Mouse (Mus musculus) E14TG2a.4 (cell line): ENCODE data around the gene Ick.
A peak's percentile ranks its signal among the peaks of the same experiment; 100 is the strongest.

Source experiments
- H3K27me3 ChIP-seq: 2 replicates; pipeline ENCODE4 v1.6.1; 2014; ENCODE audit warnings: low read length, control low read depth; ENCODE audit not compliant: insufficient read depth
- H3K36me3 ChIP-seq: 2 replicates; pipeline ENCODE4 v1.6.1; 2014; ENCODE audit warnings: low read length, control low read depth; ENCODE audit not compliant: insufficient read depth
- H3K4me1 ChIP-seq: replicated peaks from 2 replicates; pipeline ENCODE4 v1.6.1; 2014; ENCODE audit warnings: low read depth, low read length, control low read depth
- H3K4me3 ChIP-seq: replicated peaks from 2 replicates; pipeline ENCODE4 v1.5.1; 2014; ENCODE audit warnings: mild to moderate bottlenecking, low read length
- H3K9me3 ChIP-seq: 2 replicates; pipeline ENCODE4 v1.6.1; 2014; ENCODE audit warnings: low read length, control low read depth
- CTCF ChIP-seq: conservative IDR thresholded peaks from 2 replicates; pipeline ENCODE4 v1.5.1; 2014; ENCODE audit warnings: low read length
- NANOG ChIP-seq: IDR thresholded peaks from 2 replicates; pipeline ENCODE4 v1.6.1; 2014; ENCODE audit warnings: borderline replicate concordance, low read length, mixed read lengths
- POU5F1 ChIP-seq: IDR thresholded peaks from 2 replicates; pipeline ENCODE4 v1.6.1; 2014; ENCODE audit warnings: low read length, borderline replicate concordance

The Ick gene

DNA sequence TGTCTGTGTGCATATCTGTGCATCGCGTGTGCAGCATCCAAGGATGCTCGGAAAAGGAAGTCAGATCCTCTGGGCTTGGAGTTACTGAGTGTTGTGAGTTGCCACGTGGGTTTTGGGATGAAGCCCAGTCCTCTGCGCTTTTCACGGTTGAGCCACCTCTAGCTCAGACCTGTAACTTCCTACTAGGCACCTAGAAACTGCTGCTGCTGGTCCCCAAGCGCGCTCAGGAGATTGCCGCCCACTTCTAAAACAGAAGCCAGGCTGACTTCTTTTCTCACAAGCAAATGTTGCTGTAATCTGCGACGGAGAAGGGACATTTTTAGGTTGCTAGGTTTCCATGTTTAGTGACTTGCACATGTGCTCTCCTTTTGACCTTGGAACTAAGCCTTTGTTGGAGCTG is 86.0 kb downstream of the Ick start:
- H3K4me3 ChIP-seq: peak overlapping the region; percentile 74
- no peak for TF ChIP-seq CTCF
- TF ChIP-seq NANOG: no peak
- no peak for TF ChIP-seq POU5F1
- H3K36me3 ChIP-seq: peaks cover 59% of the 10 kb centered on the region
- peaks cover 68% of the 10 kb centered on the region for H3K4me1 ChIP-seq
- no peaks in the 10 kb centered on the region for H3K9me3 ChIP-seq
- no peaks in the 10 kb centered on the region for H3K27me3 ChIP-seq

- Histone ChIP-seq H3K9me3 (no peaks in the 10 kb centered on the region), H3K4me3 (peak overlapping the region; percentile 57), H3K4me1 (peaks cover 85% of the 10 kb centered on the region), H3K27me3 (no peaks in the 10 kb centered on the region), H3K36me3 (peaks cover 83% of the 10 kb centered on the region)
- no peak for TF ChIP-seq POU5F1
- TF ChIP-seq NANOG: no peak
- TF ChIP-seq CTCF: no peak
Observed at GRCm38 (mm10) chr9:78197801-78198200, 88.8 kb downstream of the Ick start.

DNA sequence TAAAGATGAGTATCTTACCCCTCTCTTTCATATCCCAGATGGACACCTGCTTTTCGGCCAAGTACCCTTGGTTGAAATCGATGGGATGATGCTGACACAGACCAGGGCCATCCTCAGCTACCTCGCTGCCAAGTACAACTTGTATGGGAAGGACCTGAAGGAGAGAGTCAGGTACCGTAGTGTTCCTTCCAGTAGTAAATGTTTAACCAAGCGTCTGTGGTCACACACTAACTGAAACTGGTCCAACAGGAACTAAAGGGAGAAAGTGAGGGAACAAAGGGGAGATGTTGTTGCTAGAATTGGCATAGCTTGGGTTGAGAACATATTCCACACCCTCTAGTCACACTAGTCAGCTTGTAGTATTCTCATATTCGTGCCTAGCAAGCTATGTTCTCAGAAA is 95.2 kb downstream of the Ick start:
- H3K4me3 ChIP-seq: no peak overlapping the region
- TF ChIP-seq CTCF (no peak), POU5F1 (no peak), NANOG (no peak)
- no peaks in the 10 kb centered on the region for H3K27me3 ChIP-seq
- H3K4me1 ChIP-seq: peaks cover 28% of the 10 kb centered on the region
- no peaks in the 10 kb centered on the region for H3K9me3 ChIP-seq
- H3K36me3 ChIP-seq: peaks cover 98% of the 10 kb centered on the region

DNA sequence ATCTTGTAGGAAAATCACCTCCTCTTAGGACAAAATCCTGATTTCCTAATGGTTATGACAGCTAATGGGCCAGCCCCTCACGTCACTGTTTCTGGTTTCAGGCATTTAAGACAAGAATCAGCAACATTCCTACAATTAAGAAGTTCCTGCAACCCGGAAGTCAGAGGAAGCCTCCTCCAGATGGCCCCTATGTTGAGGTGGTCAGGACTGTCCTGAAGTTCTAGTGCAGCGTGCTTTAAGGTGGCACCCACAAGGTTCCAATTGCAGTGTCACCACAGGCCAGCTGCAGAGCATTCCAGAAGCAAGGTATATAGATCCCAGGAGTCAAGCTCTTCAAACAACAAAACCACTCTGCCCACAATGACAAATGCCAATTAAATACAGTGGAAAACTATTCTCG is 100.0 kb downstream of the Ick start:
- TF ChIP-seq POU5F1 (no peak), CTCF (no peak), NANOG (no peak)
- Histone ChIP-seq H3K4me3 (no peak overlapping the region), H3K27me3 (no peaks in the 10 kb centered on the region), H3K4me1 (no peaks in the 10 kb centered on the region), H3K9me3 (no peaks in the 10 kb centered on the region), H3K36me3 (peaks cover 79% of the 10 kb centered on the region)

DNA sequence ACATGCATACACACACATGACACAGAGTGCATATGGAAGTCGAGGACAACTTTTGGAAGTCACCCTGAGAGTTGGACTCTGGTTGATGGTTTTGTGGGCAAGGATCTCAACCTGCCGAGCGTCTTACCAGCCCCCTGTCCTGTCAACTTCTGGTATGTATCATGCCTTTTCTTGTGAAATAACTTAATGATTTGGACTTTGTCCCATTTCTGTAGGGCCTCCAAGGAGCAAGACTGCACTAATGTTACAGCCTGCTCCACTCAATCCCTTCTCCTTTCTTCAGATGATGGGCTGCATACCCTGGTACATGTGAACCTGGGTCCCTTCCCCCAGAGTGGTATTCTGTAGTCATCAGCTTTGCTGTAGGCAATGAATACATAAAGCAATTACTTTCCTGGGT is 101.1 kb downstream of the Ick start:
- Histone ChIP-seq H3K36me3 (peaks cover 68% of the 10 kb centered on the region), H3K9me3 (peaks cover 3% of the 10 kb centered on the region; the same call in 1 of the 2 replicates)
- TF ChIP-seq CTCF (no peak), POU5F1 (no peak), NANOG (no peak)

DNA sequence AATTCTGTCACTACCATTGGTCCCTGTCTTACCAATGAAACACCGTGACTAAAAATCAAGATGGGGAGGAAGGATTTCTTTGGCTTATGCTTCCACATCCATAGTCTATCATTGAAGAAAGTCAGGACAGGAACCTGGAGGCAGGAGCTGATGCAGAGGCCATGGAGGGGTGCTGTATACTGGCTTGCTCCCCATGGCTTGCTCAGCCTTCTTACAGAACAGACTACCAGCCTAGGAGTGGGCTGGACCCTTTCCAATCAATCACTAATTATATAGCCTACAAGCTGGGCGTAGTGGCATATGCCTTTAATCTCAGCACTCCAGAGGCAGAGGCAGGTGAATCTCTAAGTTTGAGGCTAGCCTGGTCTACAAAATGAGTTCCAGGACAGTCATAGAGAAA is 101.8 kb downstream of the Ick start:
- Histone ChIP-seq H3K4me3 (no peak overlapping the region), H3K9me3 (peaks cover 3% of the 10 kb centered on the region; the same call in 1 of the 2 replicates), H3K36me3 (peaks cover 60% of the 10 kb centered on the region), H3K27me3 (no peaks in the 10 kb centered on the region), H3K4me1 (no peaks in the 10 kb centered on the region)
- TF ChIP-seq POU5F1 (no peak), NANOG (no peak), CTCF (no peak)

More for the DNA sequence above, 101.1 kb downstream of the Ick start:
- Histone ChIP-seq H3K4me1 (no peaks in the 10 kb centered on the region), H3K27me3 (no peaks in the 10 kb centered on the region), H3K4me3 (no peak overlapping the region)

- H3K4me1 ChIP-seq: no peaks in the 10 kb centered on the region
- H3K9me3 ChIP-seq: peaks cover 3% of the 10 kb centered on the region; the same call in 1 of the 2 replicates
- peaks cover 53% of the 10 kb centered on the region for H3K36me3 ChIP-seq
- no peaks in the 10 kb centered on the region for H3K27me3 ChIP-seq
- no peak for TF ChIP-seq POU5F1
- no peak for TF ChIP-seq NANOG
- TF ChIP-seq CTCF: no peak
- no peak overlapping the region for H3K4me3 ChIP-seq
Observed at GRCm38 (mm10) chr9:78211521-78211920, 102.5 kb downstream of the Ick start.

DNA sequence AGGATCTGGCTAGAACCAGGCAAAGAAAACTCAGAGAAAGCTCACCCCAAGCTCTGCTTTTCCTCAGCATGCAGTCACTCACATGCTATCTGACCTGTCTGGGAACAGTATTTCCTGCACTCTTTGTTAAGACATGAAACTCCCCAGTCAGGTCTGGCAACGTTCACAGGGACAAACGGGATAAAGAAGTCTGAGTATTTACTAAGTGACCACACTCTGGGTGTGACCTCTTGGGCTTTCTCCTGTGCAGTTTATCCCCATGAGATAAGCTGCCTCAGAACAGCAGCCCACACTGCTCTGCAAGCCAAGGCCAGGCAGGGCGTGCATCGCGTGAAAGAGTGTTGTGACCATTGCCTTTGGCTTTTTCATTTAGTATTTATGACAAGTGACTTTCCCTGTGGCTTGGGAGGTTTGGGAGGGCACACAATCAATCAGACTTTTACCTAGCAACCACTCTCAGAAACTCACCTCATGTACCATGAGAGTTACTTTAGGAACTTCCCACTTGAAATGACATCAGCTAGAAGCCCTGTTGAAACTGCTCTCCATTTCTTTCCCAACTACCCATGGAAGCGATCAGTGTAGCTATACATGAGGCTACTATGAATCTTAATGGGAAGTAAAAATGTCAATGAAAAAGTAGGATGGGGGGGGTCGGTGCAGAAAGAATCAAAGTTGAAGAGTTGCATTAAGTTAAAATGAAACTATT is 103.5 kb downstream of the Ick start:
- TF ChIP-seq POU5F1 (no peak), NANOG (no peak), CTCF (no peak)
- no peaks in the 10 kb centered on the region for H3K4me1 ChIP-seq
- H3K27me3 ChIP-seq: no peaks in the 10 kb centered on the region
- H3K4me3 ChIP-seq: no peak overlapping the region
- H3K9me3 ChIP-seq: peaks cover 3% of the 10 kb centered on the region; the same call in 1 of the 2 replicates
- peaks cover 45% of the 10 kb centered on the region for H3K36me3 ChIP-seq
